Mouse (Mus musculus) left cerebral cortex, postnatal 14 days (tissue): ENCODE data around the gene Gm3336. TPM values are rescaled to one million over a fixed set of nuclear protein-coding genes. Genes with fewer than 3 reads are reported as not detected.

ENCODE experiments used
- DNase-seq, 2 experiments: peaks; one replicate each; pipeline ENCODE4 v3.0.0; 2021 to 2022; ENCODE audit warnings: low spot score in 2 of 2, mixed read lengths in 1 of 2
- intact Hi-C: fragments of 180-260 bp; cut with DNase I; formaldehyde crosslinking; loops from one replicate; pipeline ENCODE4 v1.15.1; 2025
- total RNA-seq, 2 experiments: library from RNA; stranded (reverse); gene quantifications; 2 replicates each; pipeline ENCODE4 v1.2.3; 2021

Gm3336 gene
- total RNA-seq, 2 experiments from 2014 or later = not detected

GRCm38 (mm10) chr8:70709794-70710193, 8.5 kb upstream of the Gm3336 start:
- DNase-seq = no peak
- intact Hi-C loops = loop anchor here (10.0 kb wide), 1 partner anchor 45 kb away; the partner anchor contains the start of gene Rab3a

GRCm38 (mm10) chr8:70710296-70710695, 8.0 kb upstream of the Gm3336 start:
- intact Hi-C loops = no loop called here
- DNase-seq = no peak

GRCm38 (mm10) chr8:70711041-70711440, 7.3 kb upstream of the Gm3336 start:
- DNase-seq = no peak
- intact Hi-C loops = no loop called here

DNA sequence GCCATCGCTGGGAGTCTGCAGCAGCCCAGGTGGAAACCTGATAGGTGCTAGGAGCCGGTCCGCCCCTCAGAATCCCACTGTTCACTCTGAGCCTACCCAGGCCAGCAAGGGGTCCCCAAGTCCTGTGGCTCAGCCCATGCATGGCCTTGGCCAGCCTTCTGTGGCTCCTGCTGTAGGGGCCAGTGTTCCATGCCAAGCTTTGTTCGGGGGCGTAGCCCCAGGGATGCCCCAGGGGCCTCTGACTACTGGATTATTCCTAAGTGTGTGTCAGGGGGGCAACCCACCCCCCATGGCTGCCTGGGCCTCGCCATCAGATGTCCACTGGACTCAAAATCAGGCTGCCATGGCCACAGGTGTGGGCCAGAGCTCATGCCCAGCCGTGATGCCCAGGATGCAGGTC, 4.4 kb upstream of the Gm3336 start:
- intact Hi-C loops = no loop called here
- no peak for DNase-seq

DNA sequence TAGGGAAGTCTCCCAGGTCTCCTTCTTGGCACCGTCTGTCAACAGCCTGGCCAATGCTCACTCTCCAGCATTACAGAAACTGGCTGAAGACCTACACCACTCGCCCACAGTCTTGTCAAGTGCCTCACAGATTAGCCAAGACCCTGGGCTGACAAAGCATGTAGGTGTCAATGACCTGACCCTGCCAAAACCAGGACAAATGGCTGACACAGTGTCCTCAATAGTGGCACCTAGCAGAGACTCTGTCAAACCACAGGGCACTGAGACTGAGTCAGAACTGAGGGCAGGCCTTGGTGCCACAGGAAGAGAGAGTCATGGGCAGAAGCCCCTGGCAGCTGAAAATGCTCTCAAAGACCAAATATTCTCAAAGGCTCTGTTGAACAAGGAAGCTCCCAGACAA, 3.3 kb upstream of the Gm3336 start:
- intact Hi-C loops = no loop called here
- no peak for DNase-seq

DNA sequence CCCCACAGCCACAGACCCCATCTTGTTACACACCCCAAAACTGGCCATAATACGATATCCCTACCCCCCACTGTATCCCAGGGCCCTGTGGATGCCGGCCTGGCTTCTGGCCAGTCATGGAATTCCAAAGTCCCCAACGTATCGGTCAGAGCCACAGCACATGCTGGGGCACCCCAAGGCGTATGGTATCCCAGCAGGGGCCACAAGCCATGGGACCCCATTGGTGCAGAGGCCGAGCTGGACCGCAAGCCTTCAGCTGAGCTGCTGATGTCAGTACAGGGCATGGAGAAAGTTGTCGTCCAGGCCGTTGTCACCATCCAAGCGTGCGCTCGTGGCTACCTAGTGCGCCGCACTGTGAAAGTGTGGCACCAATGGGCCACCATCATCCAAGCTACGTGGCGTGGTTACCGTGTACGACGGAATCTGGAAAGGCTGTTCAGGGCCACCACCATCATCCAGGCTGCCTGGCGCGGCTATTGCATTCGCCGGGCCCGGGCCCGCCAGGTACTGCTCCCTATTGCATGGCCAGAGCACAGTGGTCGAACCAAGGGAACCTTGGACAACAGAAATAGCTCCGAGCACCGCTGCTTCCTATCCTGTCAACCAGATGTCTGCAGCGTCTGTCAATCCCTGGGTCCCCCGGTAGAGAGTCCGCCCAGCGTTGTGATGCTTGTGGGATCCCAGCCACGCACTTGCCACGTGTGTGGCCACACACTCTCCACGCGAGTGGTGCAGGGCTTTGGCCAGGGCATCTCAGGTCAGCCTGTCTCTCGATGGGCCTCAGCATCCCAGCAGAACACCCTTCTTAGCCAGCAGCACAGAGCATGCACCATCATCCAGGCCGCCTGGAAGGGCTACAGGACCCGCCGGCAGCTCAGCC, 1.6 kb upstream of the Gm3336 start:
- intact Hi-C loops = no loop called here
- DNase-seq = no peak

GRCm38 (mm10) chr8:70719796-70720270, 1.5 kb downstream of the Gm3336 start:
- no peak for DNase-seq
- intact Hi-C loops = loop anchor here (2.0 kb wide), 2 partner anchors 33 to 121 kb away; no protein-coding TSS in a partner anchor

- intact Hi-C loops = loop anchor here (2.0 kb wide), 1 partner anchor 32 kb away; no protein-coding TSS in a partner anchor
- DNase-seq = peak; percentile 78 to 84
Observed at GRCm38 (mm10) chr8:70720739-70721138, 2.4 kb downstream of the Gm3336 start.

GRCm38 (mm10) chr8:70721601-70722000, 3.3 kb downstream of the Gm3336 start:
- intact Hi-C loops = loop anchor here (2.0 kb wide), 1 partner anchor 31 kb away; no protein-coding TSS in a partner anchor
- DNase-seq = no peak

- intact Hi-C loops = no loop called here
- DNase-seq = no peak
Observed at GRCm38 (mm10) chr8:70723486-70724210, 5.3 kb downstream of the Gm3336 start, which contains the start of gene Pde4c. TSS of gene Pde4c (plus strand) at chr8:70723720.

- DNase-seq = no peak
- intact Hi-C loops = no loop called here
Observed at GRCm38 (mm10) chr8:70724216-70724615, 5.9 kb downstream of the Gm3336 start.

DNA sequence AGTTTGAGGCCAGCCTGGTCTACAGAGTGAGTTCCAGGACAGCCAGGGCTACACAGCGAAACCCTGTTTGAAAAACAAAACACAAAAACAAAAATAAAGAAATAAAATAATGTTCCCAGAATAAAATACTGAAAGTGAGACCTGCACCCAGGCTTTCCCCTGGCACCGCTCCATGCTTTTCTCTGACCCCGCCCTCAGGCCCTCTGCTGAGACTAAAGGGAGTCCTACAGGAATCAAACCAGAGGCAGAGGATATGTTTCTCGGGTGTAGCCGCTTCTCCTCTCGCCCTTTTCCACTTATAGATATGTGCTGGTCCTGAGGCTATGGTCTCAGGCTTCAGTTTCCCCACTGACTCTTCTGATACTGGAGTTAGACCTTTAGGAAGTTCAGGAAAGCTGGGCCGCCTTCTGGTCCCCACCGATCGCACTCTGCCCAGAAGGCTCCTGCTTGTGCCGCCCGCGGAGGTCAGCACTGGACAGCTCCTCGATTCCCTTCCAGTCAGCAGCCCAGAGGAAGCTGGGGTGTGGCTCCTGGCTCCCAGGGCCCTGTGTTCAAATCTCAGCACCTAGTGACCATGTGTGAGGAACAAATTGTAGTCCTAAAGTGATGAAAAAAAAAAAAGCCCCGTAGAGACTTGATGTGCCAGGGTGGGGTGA, 7.6 kb downstream of the Gm3336 start:
- no peak for DNase-seq
- intact Hi-C loops = no loop called here

- DNase-seq = no peak
- intact Hi-C loops = no loop called here
Observed at GRCm38 (mm10) chr8:70726721-70727120, 8.4 kb downstream of the Gm3336 start.

DNA sequence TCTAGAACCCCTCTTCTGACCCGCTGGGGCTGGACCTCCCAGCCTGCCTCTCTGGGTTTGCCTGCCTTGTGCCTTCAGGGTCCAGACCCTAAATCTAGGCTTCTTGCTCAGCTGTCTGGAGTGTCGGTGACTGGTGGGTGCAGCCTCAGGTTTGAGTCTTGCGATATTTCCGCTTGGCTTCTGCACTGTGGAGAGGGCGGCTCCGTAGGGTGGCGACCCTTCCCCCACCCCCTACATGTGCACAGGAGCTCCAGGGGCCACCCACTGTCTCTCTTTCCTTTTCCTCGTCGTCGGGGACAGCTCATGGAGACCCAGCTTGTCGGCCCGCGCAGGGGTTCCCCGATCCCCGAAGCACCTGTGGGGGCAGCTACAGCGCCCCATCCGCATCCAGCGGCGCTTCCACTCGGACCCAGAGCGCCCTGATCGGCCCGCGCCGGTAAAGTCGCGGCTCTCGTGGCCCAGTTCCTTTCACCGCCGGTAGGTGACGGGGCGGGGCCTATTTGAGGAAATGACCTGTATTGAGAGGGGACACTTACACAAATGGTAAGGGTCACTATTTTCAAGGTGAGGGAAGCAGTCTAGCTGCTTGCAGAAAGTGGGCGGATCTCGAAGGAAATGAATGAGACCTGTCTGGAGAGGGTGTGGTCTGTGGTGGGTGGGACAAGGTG, 11.6 kb downstream of the Gm3336 start:
- no peak for DNase-seq
- intact Hi-C loops = no loop called here

GRCm38 (mm10) chr8:70730956-70731355, 12.6 kb downstream of the Gm3336 start:
- intact Hi-C loops = no loop called here
- DNase-seq = no peak

DNA sequence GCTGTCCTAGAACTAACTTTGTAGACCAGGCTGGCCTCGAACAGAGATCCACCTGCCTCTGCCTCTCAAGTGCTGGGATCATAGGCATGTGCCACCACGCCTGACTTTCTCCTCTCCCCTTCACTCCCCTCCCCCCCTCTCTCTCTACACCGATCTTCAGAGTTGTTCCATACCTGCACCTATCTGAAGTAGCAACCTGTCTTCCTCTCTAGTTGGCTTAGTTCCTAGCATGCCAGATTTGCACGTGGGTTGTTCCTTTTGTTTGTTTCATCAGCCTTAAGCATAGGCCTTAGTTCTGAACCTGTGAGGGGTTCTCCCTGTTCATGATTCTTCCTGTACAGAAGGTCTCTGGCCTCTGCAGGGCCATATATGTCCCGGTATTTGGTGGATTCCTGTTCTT, 19.4 kb downstream of the Gm3336 start:
- DNase-seq = no peak
- intact Hi-C loops = no loop called here

DNA sequence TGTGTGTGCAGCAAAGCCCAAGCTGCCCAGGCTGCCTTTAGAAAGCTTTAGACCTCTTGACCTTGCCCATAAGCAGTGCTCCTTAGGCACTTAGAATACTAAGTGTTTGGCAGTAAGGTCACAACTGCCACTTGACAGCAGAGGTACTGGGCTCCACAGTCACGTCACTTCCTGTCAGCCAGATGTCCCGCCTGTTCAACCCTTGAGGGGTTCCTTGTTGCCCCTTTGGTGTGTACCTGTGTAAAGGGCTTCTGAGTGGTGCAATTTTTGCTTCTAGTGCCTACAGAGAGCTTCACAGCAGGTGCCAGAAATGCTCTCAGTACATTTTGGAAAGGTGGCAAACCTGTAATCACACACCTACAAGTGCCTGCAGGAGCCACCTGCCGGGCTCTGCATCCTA, 19.9 kb downstream of the Gm3336 start:
- intact Hi-C loops = no loop called here
- DNase-seq = no peak

DNA sequence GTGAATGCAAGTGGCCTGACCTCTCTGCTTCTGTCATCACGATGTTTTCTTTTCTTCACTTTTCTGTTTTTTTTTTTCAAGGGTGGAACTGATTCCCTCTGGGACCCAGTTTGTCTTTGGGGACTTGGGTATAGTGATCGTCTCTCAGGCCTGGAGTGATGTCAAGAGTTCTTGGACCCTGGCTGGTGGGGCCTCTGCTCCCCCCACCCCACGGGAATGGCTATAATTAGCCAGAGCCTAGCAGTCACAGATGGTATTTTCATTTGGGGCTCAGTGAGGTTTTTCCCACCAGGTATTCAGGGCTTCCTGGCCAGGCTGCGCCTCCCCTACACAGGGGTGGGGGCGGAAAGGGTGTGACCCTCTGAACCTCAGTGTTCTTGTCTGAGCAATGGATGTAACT, 23.3 kb downstream of the Gm3336 start:
- intact Hi-C loops = no loop called here

DNA sequence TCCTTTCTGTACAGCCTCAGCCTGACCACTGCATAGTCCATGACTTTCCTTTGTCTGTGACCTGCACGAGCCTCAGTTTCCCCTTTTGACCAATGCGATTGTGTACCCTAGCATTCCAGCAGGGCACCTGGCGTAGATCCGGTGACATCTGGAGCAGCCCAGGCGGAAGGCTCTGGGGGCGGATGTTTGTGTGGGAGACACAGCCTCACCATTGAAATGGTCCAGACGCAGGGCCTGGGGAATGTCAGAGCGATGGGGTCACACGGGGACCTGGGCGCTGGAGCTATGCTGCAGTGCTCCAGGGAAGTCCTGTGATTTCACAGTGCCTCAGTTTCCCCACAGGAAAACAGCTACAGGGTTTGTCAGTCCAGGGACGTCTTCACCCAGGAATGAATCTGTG, 23.8 kb downstream of the Gm3336 start:
- DNase-seq = no peak
- intact Hi-C loops = no loop called here

More for the DNA sequence above, 23.3 kb downstream of the Gm3336 start:
- no peak for DNase-seq
